Mouse (Mus musculus) limb, embryonic 13.5 days (tissue): Measurements from ENCODE around the gene Hspbp1. TPM values are rescaled to one million over a fixed set of nuclear protein-coding genes. Genes with fewer than 3 reads are reported as not detected.

ENCODE experiments used
- ATAC-seq: fragments of 200-750 bp; cut with Nextera tagmentation; 2 replicates; pipeline ENCODE4 v1.8.0; 2017; ENCODE audit warnings: low read depth, moderate number of reproducible peaks, moderate TSS enrichment; ENCODE audit not compliant: low FRiP score
- H3K27ac ChIP-seq: fragments of 300-500 bp; sonication (generic); 2 replicates; pipeline ENCODE4 v1.5.1; 2015; ENCODE audit warnings: inconsistent platforms, mild to moderate bottlenecking, moderate library complexity
- H3K27me3 ChIP-seq: fragments of 300-500 bp; sonication (generic); 2 replicates; pipeline ENCODE4 v1.6.1; 2015; ENCODE audit warnings: mild to moderate bottlenecking, inconsistent platforms
- H3K36me3 ChIP-seq: fragments of 300-500 bp; sonication (generic); 2 replicates; pipeline ENCODE4 v1.6.1; 2015; ENCODE audit warnings: inconsistent platforms, mild to moderate bottlenecking, moderate library complexity
- H3K4me1 ChIP-seq: fragments of 300-500 bp; sonication (generic); 2 replicates; pipeline ENCODE4 v1.6.1; 2015; ENCODE audit warnings: inconsistent platforms
- H3K4me2 ChIP-seq: fragments of 300-500 bp; sonication (generic); replicated peaks from 2 replicates; pipeline ENCODE4 v1.6.1; 2015; ENCODE audit warnings: inconsistent platforms, mild to moderate bottlenecking, moderate library complexity
- H3K4me3 ChIP-seq: fragments of 300-500 bp; sonication (generic); 2 replicates; pipeline ENCODE4 v1.5.1; 2015; ENCODE audit warnings: moderate library complexity, mild to moderate bottlenecking, inconsistent platforms
- H3K9ac ChIP-seq: fragments of 300-500 bp; sonication (generic); 2 replicates; pipeline ENCODE4 v1.6.1; 2015; ENCODE audit warnings: mild to moderate bottlenecking, inconsistent platforms
- H3K9me3 ChIP-seq: fragments of 300-500 bp; sonication (generic); 2 replicates; pipeline ENCODE4 v1.6.1; 2016; ENCODE audit warnings: inconsistent platforms
- WGBS: fragments of 180-500 bp; shearing (Covaris S2); methylation state at CpG from one replicate; pipeline ENCODE4 v1.1.7; 2015; 5-methylcytosine and 5-hydroxymethylcytosine counted together
- polyA plus RNA-seq: library from polyadenylated mRNA; unstranded; fragments of >200 nt; fragmentation: Nextera tagmentation; extraction: Ambion mirVana; gene quantifications from 2 replicates; pipeline ENCODE4 v1.2.1, GENCODE M21; 2015

Gene Hspbp1
- polyA plus RNA-seq, 1 experiment from 2014 or later, result 95.4 TPM

DNA sequence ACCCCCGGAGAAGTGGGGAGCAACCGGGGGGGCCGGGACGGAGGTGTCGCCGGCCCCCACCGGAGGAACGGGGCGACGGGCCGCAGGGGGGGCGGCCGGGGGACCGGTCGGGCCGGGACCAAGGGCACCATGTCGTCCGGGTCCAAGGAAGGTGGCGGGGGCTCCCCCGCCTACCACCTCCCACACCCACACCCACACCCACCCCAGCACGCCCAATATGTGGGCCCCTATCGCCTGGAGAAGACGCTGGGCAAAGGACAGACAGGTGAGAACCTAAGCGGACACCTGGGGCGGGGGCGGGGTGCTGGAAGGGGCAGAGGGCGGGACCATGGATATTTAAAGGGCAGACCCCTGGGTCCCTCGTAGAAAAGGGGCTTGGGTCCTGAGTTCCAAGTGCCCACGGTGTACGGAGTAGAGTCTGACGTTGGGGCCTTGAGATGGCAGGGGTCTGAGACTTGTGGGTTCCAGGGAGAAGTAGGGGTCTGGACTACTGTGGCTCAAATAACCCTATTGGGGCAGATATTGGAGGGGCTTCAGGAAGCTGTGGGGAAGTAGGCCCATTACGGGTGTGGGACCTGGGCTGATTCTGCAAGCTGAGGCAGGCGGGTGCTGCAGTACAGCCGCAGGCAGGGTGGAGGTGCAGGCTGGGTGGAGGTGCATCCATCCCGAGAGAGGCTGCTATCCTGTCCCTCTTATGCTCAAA lies 6.2 kb upstream of the Hspbp1 start:
- no peaks in the 10 kb centered on the region for H3K9me3 ChIP-seq
- WGBS, result 6% methylated on average over 28 of the region's 35 CpGs
- peak overlapping the region; percentile 93 for H3K27ac ChIP-seq
- H3K4me1 ChIP-seq, result peaks cover 13% of the 10 kb centered on the region
- H3K9ac ChIP-seq, result peak overlapping the region; percentile 99
- peak overlapping the region; percentile 76 for H3K4me2 ChIP-seq
- peaks cover 36% of the 10 kb centered on the region for H3K36me3 ChIP-seq
- H3K27me3 ChIP-seq, result no peaks in the 10 kb centered on the region
- H3K4me3 ChIP-seq, result peak overlapping the region; percentile 89
- ATAC-seq, result peak; percentile 51

GRCm38 (mm10) chr7:4690387-4690786 lies 5.5 kb upstream of the Hspbp1 start, which contains the start of gene Brsk1:
TSS of gene Brsk1 (plus strand) at chr7:4690604.
- WGBS, result 0% methylated on average over 4 of the region's 18 CpGs
- H3K4me2 ChIP-seq, result peak within 1 kb of the TSS; percentile 76
- peak; percentile 34 for ATAC-seq
- H3K27ac ChIP-seq, result peak within 1 kb of the TSS; percentile 93
- H3K4me1 ChIP-seq, result peaks cover 13% of the 10 kb centered on the region
- H3K9me3 ChIP-seq, result no peaks in the 10 kb centered on the region
- H3K9ac ChIP-seq, result peak within 1 kb of the TSS; percentile 99
- H3K27me3 ChIP-seq, result no peaks in the 10 kb centered on the region
- peaks cover 29% of the 10 kb centered on the region for H3K36me3 ChIP-seq
- peak within 1 kb of the TSS; percentile 89 for H3K4me3 ChIP-seq

GRCm38 (mm10) chr7:4684203-4684602 lies 665 bp downstream of the Hspbp1 start:
- H3K4me1 ChIP-seq, result peaks cover 7% of the 10 kb centered on the region
- H3K9ac ChIP-seq, result peak overlapping the region; percentile 72
- peaks cover 25% of the 10 kb centered on the region for H3K36me3 ChIP-seq
- WGBS, result 1% methylated on average over 13 of the region's 13 CpGs
- ATAC-seq, result no peak
- peak overlapping the region; percentile 74 for H3K4me3 ChIP-seq
- 0 out of 2 replicates have a peak overlapping the region, but pooled peaks have one; percentile 33 for H3K27ac ChIP-seq
- no peaks in the 10 kb centered on the region for H3K9me3 ChIP-seq
- H3K27me3 ChIP-seq, result no peaks in the 10 kb centered on the region
- H3K4me2 ChIP-seq, result peak overlapping the region; percentile 98

DNA sequence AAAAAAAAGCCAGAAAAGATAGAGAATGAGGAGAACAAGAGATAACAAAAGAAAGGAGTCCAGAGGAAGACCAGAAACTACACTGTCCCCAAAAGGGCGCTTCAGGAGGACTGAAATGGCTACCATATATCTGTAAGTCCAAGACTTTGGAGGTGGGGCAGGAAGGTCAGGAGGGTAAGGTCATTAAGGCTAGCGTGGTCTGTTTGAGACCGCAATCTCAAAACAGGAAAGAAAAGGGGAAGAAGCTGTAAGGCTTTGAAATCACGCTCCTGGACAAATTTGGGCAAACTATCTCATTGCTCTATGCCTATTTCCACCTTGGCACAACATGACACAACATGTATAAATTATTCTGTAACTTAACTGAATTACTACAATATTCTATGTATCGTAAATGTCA lies 1.6 kb downstream of the Hspbp1 start:
- peaks cover 7% of the 10 kb centered on the region for H3K4me1 ChIP-seq
- H3K4me2 ChIP-seq, result no peak overlapping the region
- 82% methylated on average over 5 of the region's 5 CpGs for WGBS

DNA sequence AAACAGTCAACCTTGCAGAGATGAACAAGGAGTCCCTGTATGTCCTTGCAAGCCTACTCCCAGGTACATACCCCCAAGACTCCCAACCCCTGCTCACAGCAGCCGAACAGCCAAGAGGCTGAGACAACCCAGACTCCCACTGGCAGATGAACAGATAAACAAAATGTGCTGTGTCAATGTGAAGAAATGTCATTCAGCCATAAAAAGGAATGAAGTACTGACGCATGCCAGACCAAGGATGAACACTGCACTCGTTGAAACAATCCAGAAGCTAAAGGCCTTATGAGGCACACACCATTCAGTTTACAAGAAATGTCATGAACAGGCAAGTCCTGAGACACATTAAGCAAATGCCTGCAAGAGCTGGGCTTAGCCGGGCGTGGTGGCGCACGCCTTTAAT lies 9.7 kb downstream of the Hspbp1 start:
- Histone ChIP-seq H3K9ac (no peak overlapping the region), H3K9me3 (no peaks in the 10 kb centered on the region), H3K27ac (no peak overlapping the region), H3K4me2 (no peak overlapping the region), H3K36me3 (peaks cover 84% of the 10 kb centered on the region), H3K27me3 (no peaks in the 10 kb centered on the region), H3K4me3 (no peak overlapping the region), H3K4me1 (no peaks in the 10 kb centered on the region)
- no peak for ATAC-seq
- 83% methylated on average over 7 of the region's 7 CpGs for WGBS

More for the DNA sequence above, 1.6 kb downstream of the Hspbp1 start:
- ATAC-seq, result no peak
- peaks cover 31% of the 10 kb centered on the region for H3K36me3 ChIP-seq
- no peak overlapping the region for H3K27ac ChIP-seq
- no peak overlapping the region for H3K9ac ChIP-seq
- no peak overlapping the region for H3K4me3 ChIP-seq
- H3K9me3 ChIP-seq, result no peaks in the 10 kb centered on the region
- no peaks in the 10 kb centered on the region for H3K27me3 ChIP-seq

DNA sequence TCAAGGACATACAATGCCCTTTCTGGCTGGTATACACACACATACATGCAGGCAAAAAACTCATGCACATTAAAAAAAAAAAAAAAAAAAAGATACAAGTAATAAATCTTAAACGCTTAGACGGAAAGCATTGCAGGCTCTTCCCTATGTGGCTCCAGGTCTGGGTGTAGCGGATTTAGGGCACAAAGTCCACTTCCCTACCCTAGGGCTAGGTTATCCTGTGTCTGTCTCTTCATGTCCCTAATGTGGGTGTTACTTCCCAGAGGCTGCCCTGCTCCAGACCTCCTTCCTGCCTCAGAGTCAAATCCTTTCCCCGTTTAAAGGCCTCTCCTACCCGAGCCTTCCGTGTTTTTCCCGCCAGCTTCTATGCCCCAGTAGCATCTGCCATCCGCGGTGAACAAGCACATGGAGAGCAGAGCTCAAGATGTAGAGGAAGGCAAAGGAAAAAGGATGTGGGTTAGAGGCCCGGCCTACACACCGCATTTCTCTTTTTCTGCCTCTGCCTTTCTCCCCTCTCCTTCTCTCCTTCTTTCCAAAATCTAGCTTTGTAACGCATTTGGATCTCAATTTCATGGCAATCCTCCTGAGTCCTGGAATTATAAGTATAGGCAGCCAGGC lies 10.6 kb downstream of the Hspbp1 start:
- Histone ChIP-seq H3K36me3 (peaks cover 79% of the 10 kb centered on the region), H3K9me3 (no peaks in the 10 kb centered on the region), H3K4me3 (no peak overlapping the region), H3K9ac (no peak overlapping the region), H3K4me1 (no peaks in the 10 kb centered on the region), H3K27ac (no peak overlapping the region), H3K27me3 (no peaks in the 10 kb centered on the region), H3K4me2 (no peak overlapping the region)
- no peak for ATAC-seq
- 89% methylated on average over 12 of the region's 12 CpGs for WGBS

- Histone ChIP-seq H3K9ac (0 out of 2 replicates have a peak overlapping the region, but pooled peaks have one; percentile 4), H3K4me1 (no peaks in the 10 kb centered on the region), H3K9me3 (no peaks in the 10 kb centered on the region), H3K27me3 (no peaks in the 10 kb centered on the region), H3K4me2 (no peak overlapping the region), H3K27ac (peak overlapping the region; percentile 33; the same call in 1 of the 2 replicates), H3K36me3 (peaks cover 81% of the 10 kb centered on the region), H3K4me3 (no peak overlapping the region)
- peak; percentile 57; the same call in 1 of the 2 replicates for ATAC-seq
- 62% methylated on average over 4 of the region's 4 CpGs for WGBS
Observed at GRCm38 (mm10) chr7:4671956-4672355, 12.9 kb downstream of the Hspbp1 start.

DNA sequence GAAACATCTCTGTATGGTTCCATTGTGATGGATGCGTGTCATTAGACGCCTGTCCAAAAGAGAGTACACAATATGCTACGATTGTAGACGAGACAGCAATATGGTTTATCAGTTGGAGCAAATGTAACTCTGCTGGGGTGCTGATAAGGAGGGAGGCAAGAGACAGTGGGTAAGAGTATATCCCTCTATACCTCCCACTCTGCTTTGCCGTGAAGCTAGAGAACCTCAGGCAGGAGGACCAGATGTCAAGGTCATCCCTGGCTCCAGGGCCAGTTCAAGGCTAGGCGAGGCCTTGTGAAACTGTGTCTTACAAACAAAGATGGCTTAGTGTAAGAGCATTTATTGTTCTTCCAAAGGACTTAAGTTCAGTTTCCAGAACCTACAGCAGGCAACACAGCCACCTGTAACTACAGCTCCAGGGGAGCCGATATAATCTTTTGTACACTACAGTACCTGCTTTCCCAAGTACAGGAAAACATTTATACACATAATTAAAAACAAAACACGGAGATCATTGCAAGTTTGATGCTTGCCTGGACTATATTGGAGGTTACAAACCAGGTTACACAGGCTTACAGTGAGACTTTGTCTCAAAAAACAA lies 14.1 kb downstream of the Hspbp1 start:
- WGBS, result 92% methylated on average over 8 of the region's 8 CpGs
- peaks cover 81% of the 10 kb centered on the region for H3K36me3 ChIP-seq
- ATAC-seq, result no peak

DNA sequence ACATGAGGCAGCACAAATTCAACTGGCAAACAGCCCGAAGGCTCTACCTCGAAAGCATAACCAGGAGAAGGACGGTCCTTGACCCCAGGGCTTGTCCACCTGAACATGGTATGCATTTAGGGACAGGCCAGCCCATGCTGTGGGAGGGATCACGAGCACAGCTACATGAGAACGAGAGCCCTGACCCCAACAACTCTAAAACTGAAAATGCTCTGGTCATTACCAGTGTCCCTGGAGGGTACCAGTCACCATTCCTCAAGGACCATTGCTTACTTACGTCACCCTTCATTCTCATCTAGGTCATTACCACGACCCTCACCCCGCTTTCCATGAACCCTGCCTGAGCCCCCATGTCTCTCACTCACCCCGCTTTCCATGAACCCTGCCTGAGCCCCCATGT lies 15.7 kb downstream of the Hspbp1 start:
- H3K27ac ChIP-seq, result no peak overlapping the region
- no peak for ATAC-seq
- no peak overlapping the region for H3K4me3 ChIP-seq
- no peaks in the 10 kb centered on the region for H3K27me3 ChIP-seq
- 95% methylated on average over 9 of the region's 9 CpGs for WGBS
- H3K4me2 ChIP-seq, result no peak overlapping the region
- H3K9me3 ChIP-seq, result no peaks in the 10 kb centered on the region
- H3K4me1 ChIP-seq, result no peaks in the 10 kb centered on the region
- peaks cover 80% of the 10 kb centered on the region for H3K36me3 ChIP-seq
- H3K9ac ChIP-seq, result no peak overlapping the region

More for the DNA sequence above, 14.1 kb downstream of the Hspbp1 start:
- Histone ChIP-seq H3K4me2 (no peak overlapping the region), H3K27me3 (no peaks in the 10 kb centered on the region), H3K27ac (no peak overlapping the region), H3K9me3 (no peaks in the 10 kb centered on the region), H3K4me1 (no peaks in the 10 kb centered on the region), H3K4me3 (no peak overlapping the region), H3K9ac (no peak overlapping the region)

GRCm38 (mm10) chr7:4668506-4668905 lies 16.4 kb downstream of the Hspbp1 start:
- H3K36me3 ChIP-seq, result peaks cover 77% of the 10 kb centered on the region
- H3K9me3 ChIP-seq, result no peaks in the 10 kb centered on the region
- WGBS, result 94% methylated on average over 8 of the region's 8 CpGs
- H3K4me3 ChIP-seq, result no peak overlapping the region
- H3K9ac ChIP-seq, result no peak overlapping the region
- H3K27me3 ChIP-seq, result no peaks in the 10 kb centered on the region
- H3K4me2 ChIP-seq, result no peak overlapping the region
- ATAC-seq, result no peak
- no peak overlapping the region for H3K27ac ChIP-seq
- no peaks in the 10 kb centered on the region for H3K4me1 ChIP-seq

GRCm38 (mm10) chr7:4666871-4667270 lies 18.0 kb downstream of the Hspbp1 start:
- WGBS, result 95% methylated on average over 5 of the region's 5 CpGs
- H3K27me3 ChIP-seq, result no peaks in the 10 kb centered on the region
- no peak overlapping the region for H3K4me3 ChIP-seq
- H3K36me3 ChIP-seq, result peaks cover 78% of the 10 kb centered on the region
- no peaks in the 10 kb centered on the region for H3K4me1 ChIP-seq
- no peak overlapping the region for H3K4me2 ChIP-seq
- no peaks in the 10 kb centered on the region for H3K9me3 ChIP-seq
- H3K27ac ChIP-seq, result no peak overlapping the region
- H3K9ac ChIP-seq, result no peak overlapping the region
- ATAC-seq, result no peak

DNA sequence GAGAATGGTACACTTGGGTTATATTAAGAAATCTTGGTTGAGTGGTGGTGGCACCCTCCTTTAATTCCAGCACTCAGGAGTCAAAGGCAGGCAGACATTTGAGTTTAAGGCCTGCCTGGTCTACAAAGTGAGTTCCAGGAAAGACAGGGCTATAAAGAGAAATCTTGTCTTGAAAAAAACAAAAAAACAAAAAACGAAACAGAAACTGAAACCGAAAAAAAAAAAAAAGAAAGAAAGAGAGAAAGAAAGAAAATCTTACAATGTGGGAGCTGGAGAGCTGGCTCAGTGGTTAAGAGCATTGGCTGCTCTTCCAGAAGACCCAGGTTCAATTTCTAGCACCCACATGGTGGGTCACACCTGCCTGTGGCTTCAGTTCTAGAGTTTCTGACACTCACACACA lies 21.1 kb downstream of the Hspbp1 start:
- ATAC-seq, result no peak

More for the DNA sequence above, 21.1 kb downstream of the Hspbp1 start:
- H3K27me3 ChIP-seq, result no peaks in the 10 kb centered on the region
- H3K4me3 ChIP-seq, result no peak overlapping the region
- peaks cover 12% of the 10 kb centered on the region for H3K4me1 ChIP-seq
- WGBS, result 86% methylated on average over 2 of the region's 2 CpGs
- no peak overlapping the region for H3K4me2 ChIP-seq
- no peaks in the 10 kb centered on the region for H3K9me3 ChIP-seq
- no peak overlapping the region for H3K9ac ChIP-seq
- H3K36me3 ChIP-seq, result peaks cover 59% of the 10 kb centered on the region
- H3K27ac ChIP-seq, result no peak overlapping the region
